Mouse (Mus musculus): Measurements from ENCODE around the gene Greb1.
"Not testable (repeated sequence)": the region's sequence is repeated elsewhere in the genome, so short reads cannot be mapped to it uniquely, and the experiment has no call there.

Greb1 gene

GRCm38 (mm10) chr12:16763649-16764422 lies 36.9 kb downstream of the Greb1 start:
- no peak for DNase-seq (ENCODE audit: low spot score)

DNA sequence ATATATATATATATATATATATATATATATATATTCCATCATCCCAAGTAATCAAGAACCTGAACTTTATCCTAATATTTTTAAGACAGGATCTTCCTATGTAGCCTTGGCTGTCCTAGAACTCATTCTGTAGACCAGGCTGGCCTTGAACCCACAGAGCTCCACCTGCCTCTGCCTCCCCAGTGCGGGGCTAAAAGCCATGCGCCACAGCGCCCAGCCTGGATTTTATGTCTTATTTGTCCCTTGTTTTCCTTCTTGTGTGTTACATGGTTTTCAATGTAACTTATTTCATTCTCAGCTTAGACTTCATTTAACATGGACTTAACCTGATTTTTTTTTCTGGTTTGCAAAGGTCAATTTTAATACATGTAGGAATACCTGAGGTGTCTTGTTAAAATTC lies 39.2 kb downstream of the Greb1 start:
- DNase-seq (ENCODE audit: low spot score): no peak

GRCm38 (mm10) chr12:16760246-16760645 lies 40.4 kb downstream of the Greb1 start:
- DNase-seq (ENCODE audit: low spot score): peak; percentile 56

GRCm38 (mm10) chr12:16754311-16754710 lies 46.4 kb downstream of the Greb1 start:
- DNase-seq (ENCODE audit: low spot score): peak; percentile 60

GRCm38 (mm10) chr12:16753555-16753954 lies 47.1 kb downstream of the Greb1 start:
- no peak for DNase-seq (ENCODE audit: low spot score)

DNA sequence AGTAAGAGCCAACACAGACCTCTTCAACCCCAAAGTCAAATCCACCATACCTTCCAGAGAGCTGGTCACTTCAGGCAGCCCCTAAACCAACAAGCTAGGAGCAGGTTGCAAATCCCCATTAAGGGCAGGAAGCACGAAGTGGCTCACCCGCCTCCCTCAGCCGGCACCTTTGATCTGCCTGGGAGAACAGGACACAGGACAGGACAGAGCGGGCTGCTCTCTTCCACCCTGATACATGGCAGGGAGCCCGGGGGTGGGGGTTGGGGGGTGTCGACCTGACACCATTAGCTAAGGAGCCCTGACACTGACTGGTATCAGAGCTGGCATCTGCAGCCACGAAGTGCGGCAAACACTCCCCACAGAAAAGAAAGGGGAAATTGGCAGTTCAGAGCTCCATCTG lies 47.6 kb downstream of the Greb1 start:
- peak; percentile 38 for DNase-seq (ENCODE audit: low spot score)

GRCm38 (mm10) chr12:16752236-16752840 lies 48.3 kb downstream of the Greb1 start:
- no peak for DNase-seq (ENCODE audit: low spot score)

DNA sequence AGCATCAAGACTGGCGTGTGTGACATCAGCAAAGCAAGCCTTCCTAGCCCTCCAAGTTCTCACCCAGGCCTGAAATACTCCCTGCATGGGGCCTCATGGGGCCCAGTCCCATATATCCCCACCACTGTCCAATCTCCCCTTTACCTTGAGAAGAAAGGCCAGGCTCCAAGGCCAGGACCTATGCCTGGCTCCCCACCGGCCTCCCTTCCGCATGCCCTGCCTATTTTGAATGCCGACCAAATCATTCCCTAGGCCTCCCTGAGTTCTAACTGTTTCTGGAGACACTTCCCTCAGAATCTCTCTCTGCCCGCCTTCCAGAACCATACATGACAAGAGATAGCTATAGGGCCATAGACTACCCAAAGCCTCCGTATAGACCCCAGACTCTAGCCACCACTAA lies 49.1 kb downstream of the Greb1 start:
- DNase-seq (ENCODE audit: low spot score): no peak

- no peak for DNase-seq (ENCODE audit: low spot score)
These were observed 60.6 kb downstream of the Greb1 start for GRCm38 (mm10) chr12:16740059-16740458.

DNA sequence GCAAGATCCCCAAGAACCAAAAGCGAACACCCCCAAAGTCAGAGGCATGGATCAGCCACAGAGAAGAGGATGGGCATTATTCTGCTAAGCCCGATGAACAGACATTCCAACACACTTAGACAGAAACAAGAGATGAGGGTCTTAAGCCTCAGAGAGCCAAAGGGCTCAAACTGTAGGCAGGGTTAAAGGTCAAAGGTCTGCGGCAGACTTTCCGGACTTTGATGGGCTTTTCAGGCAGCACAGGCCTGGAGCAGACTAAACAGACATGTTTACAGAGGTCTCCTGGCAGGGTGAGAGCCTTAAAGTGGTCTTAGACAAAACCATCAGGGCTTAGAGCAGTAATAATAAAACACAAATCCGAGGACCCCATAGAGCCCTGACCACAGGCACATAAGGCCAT lies 63.4 kb downstream of the Greb1 start:
- DNase-seq (ENCODE audit: low spot score): no peak

GRCm38 (mm10) chr12:16734698-16735097 lies 66.0 kb downstream of the Greb1 start:
- no peak for DNase-seq (ENCODE audit: low spot score)

- DNase-seq (ENCODE audit: low spot score): no peak
These were observed 66.7 kb downstream of the Greb1 start for GRCm38 (mm10) chr12:16734009-16734408.

- DNase-seq (ENCODE audit: low spot score): no peak
These were observed 69.5 kb downstream of the Greb1 start for GRCm38 (mm10) chr12:16731121-16731741.

DNA sequence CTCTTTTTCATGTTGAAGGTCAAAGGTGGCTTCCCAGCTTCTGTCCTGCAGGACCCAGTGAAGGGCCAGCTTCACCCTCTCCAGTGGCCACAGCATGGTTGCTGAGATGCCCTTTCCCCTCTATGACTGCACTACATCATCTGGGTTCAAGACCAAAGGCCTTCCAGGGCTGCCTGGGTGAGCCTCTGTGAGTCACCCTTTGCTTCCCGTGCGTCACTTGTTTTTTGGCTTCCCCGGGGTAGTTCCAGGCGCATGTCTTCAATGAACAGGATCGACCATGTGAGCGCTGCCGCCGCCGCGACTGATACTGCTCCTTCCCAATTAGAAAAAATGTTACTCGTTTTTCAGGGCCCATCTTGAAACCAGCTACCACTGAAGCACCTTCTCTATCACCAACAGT lies 70.5 kb downstream of the Greb1 start:
- no peak for DNase-seq (ENCODE audit: low spot score)

GRCm38 (mm10) chr12:16728221-16728620 lies 72.5 kb downstream of the Greb1 start:
- no peak for DNase-seq (ENCODE audit: low spot score)

DNA sequence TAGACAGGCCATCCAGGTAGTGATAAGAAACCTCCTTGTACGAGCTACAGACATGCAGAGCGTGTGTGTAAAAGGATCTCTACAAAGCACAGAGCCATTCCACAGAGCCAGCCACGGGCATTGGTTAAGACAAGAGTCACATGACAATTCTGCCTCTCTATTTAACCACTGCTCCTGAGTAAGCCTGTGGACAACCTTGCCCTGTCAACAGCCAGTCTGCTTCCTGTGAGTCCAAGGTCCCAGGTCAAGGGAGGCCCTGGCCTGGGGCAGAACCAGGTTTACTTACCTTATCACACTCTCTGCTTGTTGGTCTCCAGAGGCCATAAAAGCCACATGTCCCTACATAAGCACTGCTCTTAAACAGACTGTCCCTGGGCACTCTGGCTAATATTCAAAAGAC lies 74.5 kb downstream of the Greb1 start:
- DNase-seq (ENCODE audit: low spot score): no peak

DNA sequence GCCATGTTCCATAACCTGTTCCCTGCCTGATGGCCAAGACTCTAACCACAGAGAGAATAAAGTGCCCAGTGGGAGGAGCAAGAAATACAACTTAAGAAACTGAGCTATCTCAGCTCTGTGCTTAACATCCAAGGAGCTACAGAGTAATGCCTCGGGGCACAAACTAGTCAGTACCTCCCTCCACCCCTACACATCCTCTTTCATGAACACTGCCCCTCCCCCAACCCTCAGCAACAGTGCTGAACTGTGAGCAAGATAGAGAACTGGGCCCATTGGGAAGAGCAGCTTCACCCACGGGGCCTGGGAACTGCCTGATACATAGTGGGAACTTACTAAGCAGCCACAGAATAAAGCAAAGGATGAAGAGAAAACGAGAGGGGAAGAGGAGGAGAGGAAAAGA lies 77.1 kb downstream of the Greb1 start:
- no peak for DNase-seq (ENCODE audit: low spot score)

DNA sequence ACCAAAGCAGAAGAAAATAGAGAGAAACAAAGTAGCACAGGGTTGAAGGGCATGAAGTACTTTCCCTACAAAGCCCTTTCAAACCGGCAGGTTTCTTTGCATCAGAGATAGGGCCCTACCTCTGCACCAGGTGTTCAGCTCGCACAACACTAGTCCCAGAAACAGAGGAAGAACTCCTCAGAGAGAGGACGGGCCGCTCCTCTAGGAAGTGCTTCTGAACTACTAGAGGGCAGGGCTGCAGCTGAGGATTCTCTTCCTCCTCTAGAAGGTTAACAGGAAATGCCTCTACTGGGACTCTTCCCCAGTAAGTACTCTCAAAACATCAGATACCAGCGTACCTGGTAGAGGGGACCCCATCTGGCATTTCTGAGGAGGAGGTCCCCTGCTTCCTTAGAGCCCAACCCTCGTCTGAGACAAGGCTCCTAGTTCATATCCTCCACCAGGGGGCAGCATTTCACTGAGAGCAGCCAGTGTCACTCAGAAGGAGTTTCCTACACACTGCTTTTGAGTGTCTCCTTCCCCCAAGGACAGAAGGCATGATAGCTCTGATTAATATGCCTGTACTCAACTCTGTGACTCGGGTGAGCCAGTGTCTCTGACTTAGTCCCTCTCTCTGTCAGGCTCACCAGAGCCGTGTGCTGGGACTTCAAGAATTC lies 81.9 kb downstream of the Greb1 start:
- DNase-seq (ENCODE audit: low spot score): peak; percentile 45

GRCm38 (mm10) chr12:16717653-16718052 lies 83.0 kb downstream of the Greb1 start:
- DNase-seq (ENCODE audit: low spot score): peak; percentile 52

- DNase-seq (ENCODE audit: low spot score): no peak
These were observed 86.1 kb downstream of the Greb1 start for GRCm38 (mm10) chr12:16714616-16715015.

- DNase-seq (ENCODE audit: low spot score): no peak
These were observed 102.0 kb downstream of the Greb1 start for GRCm38 (mm10) chr12:16698691-16699090.

DNA sequence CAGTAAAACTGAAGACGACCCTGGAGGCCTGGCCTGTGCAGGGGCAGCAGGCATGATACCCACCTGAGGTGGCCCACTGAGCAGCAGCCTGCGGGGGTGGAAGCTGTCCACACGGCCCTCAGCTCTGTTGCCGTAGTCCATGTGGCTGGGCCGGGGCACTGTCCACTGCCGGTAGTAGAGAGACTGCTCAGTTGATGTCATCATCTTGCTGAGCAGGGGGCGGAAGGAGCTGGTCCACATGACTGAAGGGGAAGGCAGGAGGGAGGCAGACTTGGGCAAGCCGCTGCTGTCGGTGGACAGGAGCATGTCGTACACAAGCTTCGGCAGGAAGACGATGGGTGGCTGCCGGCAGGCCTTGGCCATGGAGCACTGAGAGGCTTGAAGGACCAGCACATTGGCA lies 104.5 kb downstream of the Greb1 start:
- DNase-seq (ENCODE audit: low spot score): no peak

GRCm38 (mm10) chr12:16695252-16695651 lies 105.4 kb downstream of the Greb1 start:
- not testable (repeated sequence) for DNase-seq (ENCODE audit: low spot score)
